In genomic region chr5:117359497-117360227, GRCm38 (mm10) we compare ENCODE assay signal across 8 mouse cellular contexts. TPM values are rescaled to one million over a fixed set of nuclear protein-coding genes. Genes with fewer than 3 reads are reported as not detected.
A peak's percentile ranks its signal among the peaks of the same experiment; 100 is the strongest.
DNase-seq lines count a peak whose midpoint lies in the region; ATAC-seq and TF ChIP-seq lines count a peak whose summit lies in the region.

No protein-coding gene starts in this region.

- H3K79me3 ChIP-seq in C2C12 (ENCODE audit: low read depth), result peaks cover 45% of the 10 kb centered on the region

- H3K9me3 ChIP-seq in heart, embryonic 14.5 days (ENCODE audit: control insufficient read depth, low read length), result no peaks in the 10 kb centered on the region
- no peaks in the 10 kb centered on the region for H3K9me3 ChIP-seq in liver, embryonic 15.5 days (replicated peaks)

- no peaks in the 10 kb centered on the region for H3K27me3 ChIP-seq in C2C12 (ENCODE audit: control insufficient read depth, insufficient read depth, insufficient read length)
- H3K27me3 ChIP-seq in heart, embryonic 14.5 days (ENCODE audit: control insufficient read depth, insufficient read depth, low read length), result no peaks in the 10 kb centered on the region
- H3K27me3 ChIP-seq in liver, embryonic 15.5 days, result peaks cover 26% of the 10 kb centered on the region

- no peak overlapping the region; the same call in 1 of the 2 replicates for H3K4me3 ChIP-seq in gastrocnemius, adult 2 months
- no peak overlapping the region for H3K4me3 ChIP-seq in C2C12 (ENCODE audit: insufficient read depth, poor library complexity, severe bottlenecking)
- no peak overlapping the region for H3K4me3 ChIP-seq in heart, embryonic 14.5 days (ENCODE audit: control insufficient read depth in 1 of 2, insufficient read depth in 1 of 2, low read depth in 1 of 2, low read length in 2 of 2)
- H3K4me3 ChIP-seq in liver, embryonic 15.5 days (replicated peaks), result no peak overlapping the region

- H3K9ac ChIP-seq in heart, embryonic 14.5 days (ENCODE audit: low read length), result no peak overlapping the region; the same call in 1 of the 2 replicates
- no peak overlapping the region for H3K9ac ChIP-seq in liver, embryonic 15.5 days

- peak overlapping the region; percentile 54 for H3K4me2 ChIP-seq in heart, embryonic 14.5 days (ENCODE audit: low read length)
- H3K4me2 ChIP-seq in liver, embryonic 15.5 days, result peak overlapping the region; percentile 29; the same call in 1 of the 2 replicates

- H3K4me1 ChIP-seq in heart, embryonic 14.5 days (ENCODE audit: control insufficient read depth in 2 of 2, insufficient read depth in 2 of 2, low read length in 2 of 2), result peaks cover 42 to 67% of the 10 kb centered on the region in 2 experiments
- peaks cover 71% of the 10 kb centered on the region for H3K4me1 ChIP-seq in liver, embryonic 15.5 days (replicated peaks)

- no peak for ATAC-seq in heart, embryonic 14.5 days (ENCODE audit: insufficient number of reproducible peaks, insufficient read depth, low FRiP score, low read depth)
- no peak for ATAC-seq in liver, embryonic 15.5 days (ENCODE audit: insufficient read depth)
- ATAC-seq in monocyte, adult 5-6 weeks (replicated peaks; ENCODE audit: insufficient number of reproducible peaks, low FRiP score, low TSS enrichment, poor library complexity, severe bottlenecking), result no peak

- H3K79me2 ChIP-seq in C2C12 (ENCODE audit: control insufficient read depth, insufficient read depth), result peaks cover 63% of the 10 kb centered on the region

- peaks cover 9% of the 10 kb centered on the region for H3K36me3 ChIP-seq in C2C12 (ENCODE audit: control insufficient read depth, insufficient read depth)
- peaks cover 21% of the 10 kb centered on the region for H3K36me3 ChIP-seq in heart, embryonic 14.5 days (ENCODE audit: control insufficient read depth, insufficient read depth, low read length)
- peaks cover 7% of the 10 kb centered on the region; the same call in 1 of the 2 replicates for H3K36me3 ChIP-seq in liver, embryonic 15.5 days (replicated peaks)

- H3K27ac ChIP-seq in gastrocnemius, adult 2 months, result peak overlapping the region; percentile 98
- H3K27ac ChIP-seq in heart, embryonic 14.5 days (replicated peaks in 1 of 2; ENCODE audit: control insufficient read depth in 1 of 2, insufficient read depth in 1 of 2, low read depth in 2 of 2, low read length in 2 of 2), result peak overlapping the region; percentile 46 to 90; a peak in 3 of 4 replicates
- peak overlapping the region; percentile 83 for H3K27ac ChIP-seq in liver, embryonic 15.5 days (replicated peaks)

- no peak for DNase-seq in gastrocnemius, adult 2 months
- DNase-seq in gastrocnemius, postnatal 25 days, result no peak
- DNase-seq in frontal cortex, adult 2 months (ENCODE audit: extremely low spot score in 1 of 2, low spot score in 1 of 2), result no peak
- DNase-seq in spleen, postnatal 14 days (ENCODE audit: low spot score in 2 of 2), result no peak

- WGBS in heart, embryonic 14.5 days, result 27% methylated on average over 7 of the region's 7 CpGs
- 33% methylated on average over 7 of the region's 7 CpGs for WGBS in liver, embryonic 15.5 days (ENCODE audit: insufficient replicate concordance)

- TF ChIP-seq CTCF in gastrocnemius, adult 2 months (IDR thresholded peaks at IDR 0.05), result no peak
- no peak for TF ChIP-seq CTCF in C2C12 (IDR thresholded peaks at IDR 0.05; ENCODE audit: control insufficient read depth, insufficient read depth, insufficient read length)

- H3ac ChIP-seq in C2C12 (ENCODE audit: control insufficient read depth, insufficient read length, low read depth), result no peak overlapping the region

- intact Hi-C loops in gastrocnemius, adult 2 months (cut with DNase I), result loop anchor here (2.0 kb wide), 1 partner anchor 49 kb away; no protein-coding TSS in a partner anchor

TF ChIP-seq in C2C12, 6 proteins besides CTCF, POLR2A, EP300 and RAD21:
- TF ChIP-seq MYOD1 (IDR thresholded peaks at IDR 0.05; ENCODE audit: control insufficient read depth, insufficient read length, low read depth), result no peak
- peak; percentile 5 for TF ChIP-seq MAX (IDR thresholded peaks at IDR 0.05)
- TF ChIP-seq CEBPB (IDR thresholded peaks at IDR 0.05; ENCODE audit: low read depth), result no peak
- TF ChIP-seq MYOG (IDR thresholded peaks at IDR 0.05; ENCODE audit: control insufficient read depth, extremely low read depth, insufficient read length), result no peak

RNA-seq across cellular contexts. Expression of gene Wsb2, which starts 2.6 kb away (rescaled TPM):
- 10 to 100 TPM; 88.0 to 97.7 TPM for total RNA-seq in gastrocnemius, adult 2 months (2021)
- 10 to 100 TPM; 75.4 to 83.4 TPM for total RNA-seq in gastrocnemius, postnatal 25 days (2021)
- polyA plus RNA-seq in C2C12 (2012; fragmentation: generic; extraction: Trizol), result 131 TPM
- polyA plus RNA-seq in heart, embryonic 14.5 days (2014; fragmentation: Nextera tagmentation; extraction: Ambion mirVana), result 92.6 and 97.5 TPM in 2 replicates
- 26.4 and 30.0 TPM in 2 replicates for polyA plus RNA-seq in liver, embryonic 15.5 days (2015; fragmentation: Nextera tagmentation; extraction: Ambion mirVana)
- polyA plus RNA-seq in frontal cortex, adult 2 months (2012; rRNA removed), result 328 and 398 TPM in 2 replicates
- total RNA-seq in monocyte, adult 5-6 weeks (2017), result 35.9 to 42.1 TPM (median 41.8 TPM) in 3 replicates

RNA-seq across cellular contexts. Expression of gene Rfc5, which starts 29.2 kb away (rescaled TPM):
- total RNA-seq in gastrocnemius, adult 2 months (2021), result 1 to 10 TPM in 1 of 2 experiments, under 1 TPM in 1; 0.84 to 1.1 TPM
- 1 to 10 TPM in 1 of 2 experiments, under 1 TPM in 1; 1.00 to 2.7 TPM for total RNA-seq in gastrocnemius, postnatal 25 days (2021)
- polyA plus RNA-seq in C2C12 (2012; fragmentation: generic; extraction: Trizol), result 54.8 TPM
- 53.9 and 54.5 TPM in 2 replicates for polyA plus RNA-seq in heart, embryonic 14.5 days (2014; fragmentation: Nextera tagmentation; extraction: Ambion mirVana)
- 52.5 and 56.7 TPM in 2 replicates for polyA plus RNA-seq in liver, embryonic 15.5 days (2015; fragmentation: Nextera tagmentation; extraction: Ambion mirVana)
- polyA plus RNA-seq in frontal cortex, adult 2 months (2012; rRNA removed), result 15.4 and 15.6 TPM in 2 replicates
- 15.1 to 31.7 TPM (median 16.8 TPM) in 3 replicates for total RNA-seq in monocyte, adult 5-6 weeks (2017)

RNA-seq across cellular contexts. Expression of gene Vsig10, which starts 40.8 kb away (rescaled TPM):
- 1 to 10 TPM; 5.2 to 5.3 TPM for total RNA-seq in gastrocnemius, adult 2 months (2021)
- 1 to 10 TPM; 5.0 to 5.5 TPM for total RNA-seq in gastrocnemius, postnatal 25 days (2021)
- polyA plus RNA-seq in C2C12 (2012; fragmentation: generic; extraction: Trizol), result 5.2 TPM
- 3.9 and 6.6 TPM in 2 replicates for polyA plus RNA-seq in heart, embryonic 14.5 days (2014; fragmentation: Nextera tagmentation; extraction: Ambion mirVana)
- polyA plus RNA-seq in liver, embryonic 15.5 days (2015; fragmentation: Nextera tagmentation; extraction: Ambion mirVana), result 1.4 TPM in 2 replicates
- polyA plus RNA-seq in frontal cortex, adult 2 months (2012; rRNA removed), result 1.6 and 2.4 TPM in 2 replicates
- total RNA-seq in monocyte, adult 5-6 weeks (2017), result 4.9 to 5.5 TPM (median 5.2 TPM) in 3 replicates

RNA-seq across cellular contexts. Expression of gene Ksr2, which starts 54.1 kb away (rescaled TPM):
- under 1 TPM; 0.03 to 0.11 TPM for total RNA-seq in gastrocnemius, adult 2 months (2021)
- total RNA-seq in gastrocnemius, postnatal 25 days (2021), result under 1 TPM; 0.05 to 0.08 TPM
- polyA plus RNA-seq in C2C12 (2012; fragmentation: generic; extraction: Trizol), result 0.01 TPM
- 0.09 and 0.12 TPM in 2 replicates for polyA plus RNA-seq in heart, embryonic 14.5 days (2014; fragmentation: Nextera tagmentation; extraction: Ambion mirVana)
- 0.10 and 0.16 TPM in 2 replicates for polyA plus RNA-seq in liver, embryonic 15.5 days (2015; fragmentation: Nextera tagmentation; extraction: Ambion mirVana)
- polyA plus RNA-seq in frontal cortex, adult 2 months (2012; rRNA removed), result 9.1 and 9.4 TPM in 2 replicates
- total RNA-seq in monocyte, adult 5-6 weeks (2017), result 0.19 TPM in 1 of 3 replicates, not detected in the others
